ENCODE assay signal across 17 mouse cellular contexts in the genomic region with DNA sequence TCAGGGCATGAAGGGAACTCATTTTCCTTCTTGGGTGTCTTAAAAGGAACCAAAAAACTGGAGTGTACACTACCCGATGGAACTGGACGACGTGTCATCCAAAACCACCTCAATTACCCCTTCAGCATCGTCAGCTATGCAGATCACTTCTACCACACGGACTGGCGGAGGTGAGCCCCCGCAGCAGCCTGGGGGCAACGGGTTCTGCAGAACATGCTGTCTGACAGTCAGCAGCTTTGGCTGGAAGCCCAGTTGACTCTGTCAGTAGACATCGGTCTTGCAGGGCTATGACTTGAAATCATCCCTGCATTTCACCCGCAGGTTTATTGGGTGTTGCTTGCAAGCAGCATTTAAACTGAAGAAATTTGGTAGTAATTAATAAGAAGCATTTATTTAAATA. TPM values are rescaled to one million over a fixed set of nuclear protein-coding genes. Genes with fewer than 3 reads are reported as not detected.
DNase-seq lines count a peak whose midpoint lies in the region; ATAC-seq and TF ChIP-seq lines count a peak whose summit lies in the region.
"Had no signal": no experiment of that assay in that cellular context is flagged by ENCODE, and none has a peak within 500 bp of the region (broad histone marks: within the 10 kb centered on the region; RNA-seq: fewer than 3 reads in every experiment).

No protein-coding gene starts in this region.

- 61% methylated on average over 10 of the region's 10 CpGs for WGBS in forebrain, embryonic 13.5 days
- WGBS in forebrain, embryonic 16.5 days, result 54% methylated on average over 10 of the region's 10 CpGs
- 41% methylated on average over 10 of the region's 10 CpGs for WGBS in hindbrain, postnatal 0 days
- 82% methylated on average over 10 of the region's 10 CpGs for WGBS in hindbrain, embryonic 12.5 days
- 68% methylated on average over 10 of the region's 10 CpGs for WGBS in midbrain, postnatal 0 days
- WGBS in midbrain, embryonic 10.5 days, result 92% methylated on average over 10 of the region's 10 CpGs
- WGBS in intestine, embryonic 16.5 days, result 75% methylated on average over 10 of the region's 10 CpGs

- 0 out of 2 replicates have a peak, but pooled peaks have one; percentile 38 for ATAC-seq in forebrain, embryonic 13.5 days
- ATAC-seq in forebrain, embryonic 16.5 days, result no peak
- ATAC-seq in hindbrain, postnatal 0 days, result peak; percentile 47; the same call in 1 of the 2 replicates
- ATAC-seq in hindbrain, embryonic 12.5 days (ENCODE audit: low FRiP score), result no peak
- no peak for ATAC-seq in midbrain, postnatal 0 days (ENCODE audit: low FRiP score)
- ATAC-seq in intestine, embryonic 16.5 days, result no peak
- ATAC-seq: inflammation-experienced regulatory T-cells, adult 6 months; lung, postnatal 0 days had no signal

- peak; percentile 64 for DNase-seq in hindbrain, postnatal 0 days (ENCODE audit: low spot score)
- peak; percentile 59 for DNase-seq in midbrain, postnatal 0 days (ENCODE audit: low spot score)
- DNase-seq in midbrain, embryonic 10.5 days (ENCODE audit: low spot score), result no peak
- no peak for DNase-seq in thymus, postnatal 0 days (ENCODE audit: low spot score)
- DNase-seq: B cell, adult 2 months; cerebellum, adult 18-20 months; heart, postnatal 4 days; kidney, adult 2 months; kidney, postnatal 10 days; thymus, postnatal 4 days had no signal

- H3K4me2 ChIP-seq in forebrain, embryonic 13.5 days, result no peak overlapping the region
- no peak overlapping the region for H3K4me2 ChIP-seq in forebrain, embryonic 16.5 days (ENCODE audit: low read length)
- no peak overlapping the region for H3K4me2 ChIP-seq in hindbrain, postnatal 0 days (ENCODE audit: low read depth, low read length)
- H3K4me2 ChIP-seq in hindbrain, embryonic 12.5 days (replicated peaks), result no peak overlapping the region
- H3K4me2 ChIP-seq in midbrain, postnatal 0 days (ENCODE audit: low read depth, low read length, poor library complexity, severe bottlenecking), result no peak overlapping the region
- H3K4me2 ChIP-seq in intestine, embryonic 16.5 days (ENCODE audit: low read depth, low read length), result no peak overlapping the region
- H3K4me2 ChIP-seq: midbrain, embryonic 12.5 days had no signal

- H3K4me3 ChIP-seq in forebrain, embryonic 13.5 days, result no peak overlapping the region
- no peak overlapping the region for H3K4me3 ChIP-seq in forebrain, embryonic 16.5 days (replicated peaks; ENCODE audit: low read length)
- H3K4me3 ChIP-seq in hindbrain, postnatal 0 days (ENCODE audit: low read length), result no peak overlapping the region
- H3K4me3 ChIP-seq in hindbrain, embryonic 12.5 days, result no peak overlapping the region
- H3K4me3 ChIP-seq in midbrain, postnatal 0 days (ENCODE audit: low read depth, low read length), result no peak overlapping the region
- H3K4me3 ChIP-seq in midbrain, embryonic 10.5 days, result no peak overlapping the region
- H3K4me3 ChIP-seq in intestine, embryonic 16.5 days (ENCODE audit: low read length), result no peak overlapping the region
- H3K4me3 ChIP-seq: midbrain, embryonic 12.5 days had no signal

- H3K36me3 ChIP-seq in forebrain, embryonic 13.5 days (ENCODE audit: poor library complexity, severe bottlenecking), result peaks cover 51% of the 10 kb centered on the region
- peaks cover 13% of the 10 kb centered on the region for H3K36me3 ChIP-seq in forebrain, embryonic 16.5 days (ENCODE audit: control insufficient read depth, insufficient read depth)
- peaks cover 21% of the 10 kb centered on the region; the same call in 1 of the 2 replicates for H3K36me3 ChIP-seq in hindbrain, postnatal 0 days (ENCODE audit: insufficient read depth, low read length)
- H3K36me3 ChIP-seq in hindbrain, embryonic 12.5 days, result peaks cover 40% of the 10 kb centered on the region
- H3K36me3 ChIP-seq in midbrain, postnatal 0 days (ENCODE audit: insufficient read depth, low read length), result peaks cover 7% of the 10 kb centered on the region
- H3K36me3 ChIP-seq in midbrain, embryonic 10.5 days, result peaks cover 50% of the 10 kb centered on the region
- H3K36me3 ChIP-seq in intestine, embryonic 16.5 days (ENCODE audit: control insufficient read depth, insufficient read depth, low read length), result 0 out of 2 replicates have a peak, but pooled peaks cover 2% of the 10 kb centered on the region

- no peaks in the 10 kb centered on the region; the same call in 1 of the 2 replicates for H3K4me1 ChIP-seq in forebrain, embryonic 13.5 days
- H3K4me1 ChIP-seq in forebrain, embryonic 16.5 days (replicated peaks; ENCODE audit: control insufficient read depth, insufficient read depth, low read length), result no peaks in the 10 kb centered on the region
- H3K4me1 ChIP-seq in hindbrain, postnatal 0 days (ENCODE audit: insufficient read depth, low read length), result no peaks in the 10 kb centered on the region
- H3K4me1 ChIP-seq in hindbrain, embryonic 12.5 days, result no peaks in the 10 kb centered on the region
- no peaks in the 10 kb centered on the region for H3K4me1 ChIP-seq in midbrain, postnatal 0 days (ENCODE audit: insufficient read depth, low read length)
- H3K4me1 ChIP-seq in midbrain, embryonic 10.5 days, result no peaks in the 10 kb centered on the region
- no peaks in the 10 kb centered on the region for H3K4me1 ChIP-seq in intestine, embryonic 16.5 days (ENCODE audit: control insufficient read depth, insufficient read depth, low read length)
- H3K4me1 ChIP-seq: midbrain, embryonic 12.5 days had no signal

- no peaks in the 10 kb centered on the region for H3K9me3 ChIP-seq in forebrain, embryonic 13.5 days (replicated peaks)
- no peaks in the 10 kb centered on the region for H3K9me3 ChIP-seq in forebrain, embryonic 16.5 days (ENCODE audit: control insufficient read depth, low read length)
- no peaks in the 10 kb centered on the region for H3K9me3 ChIP-seq in hindbrain, postnatal 0 days (ENCODE audit: low read length)
- no peaks in the 10 kb centered on the region for H3K9me3 ChIP-seq in hindbrain, embryonic 12.5 days (replicated peaks)
- H3K9me3 ChIP-seq in midbrain, postnatal 0 days (ENCODE audit: low read length), result no peaks in the 10 kb centered on the region
- no peaks in the 10 kb centered on the region for H3K9me3 ChIP-seq in midbrain, embryonic 10.5 days (replicated peaks)
- no peaks in the 10 kb centered on the region for H3K9me3 ChIP-seq in intestine, embryonic 16.5 days (ENCODE audit: control insufficient read depth, low read length)
- H3K9me3 ChIP-seq: midbrain, embryonic 12.5 days had no signal

- no peak overlapping the region for H3K9ac ChIP-seq in forebrain, embryonic 13.5 days
- no peak overlapping the region for H3K9ac ChIP-seq in forebrain, embryonic 16.5 days (replicated peaks; ENCODE audit: low read depth, low read length)
- H3K9ac ChIP-seq in hindbrain, postnatal 0 days (replicated peaks; ENCODE audit: low read length), result no peak overlapping the region
- no peak overlapping the region for H3K9ac ChIP-seq in hindbrain, embryonic 12.5 days
- H3K9ac ChIP-seq in midbrain, postnatal 0 days (replicated peaks; ENCODE audit: low read length, poor library complexity, severe bottlenecking), result no peak overlapping the region
- H3K9ac ChIP-seq in intestine, embryonic 16.5 days (ENCODE audit: low read depth, low read length), result no peak overlapping the region
- H3K9ac ChIP-seq: midbrain, embryonic 12.5 days had no signal

- H3K27ac ChIP-seq in forebrain, embryonic 13.5 days, result peak overlapping the region; percentile 44; the same call in 1 of the 2 replicates
- no peak overlapping the region for H3K27ac ChIP-seq in forebrain, embryonic 16.5 days (ENCODE audit: low read length)
- no peak overlapping the region for H3K27ac ChIP-seq in hindbrain, postnatal 0 days
- H3K27ac ChIP-seq in hindbrain, embryonic 12.5 days, result no peak overlapping the region
- H3K27ac ChIP-seq in midbrain, postnatal 0 days (ENCODE audit: low read depth, low read length), result no peak overlapping the region
- no peak overlapping the region for H3K27ac ChIP-seq in midbrain, embryonic 10.5 days (replicated peaks)
- no peak overlapping the region for H3K27ac ChIP-seq in intestine, embryonic 16.5 days (ENCODE audit: low read length)
- H3K27ac ChIP-seq: midbrain, embryonic 12.5 days had no signal

- no peaks in the 10 kb centered on the region for H3K27me3 ChIP-seq in forebrain, embryonic 13.5 days
- H3K27me3 ChIP-seq in forebrain, embryonic 16.5 days (replicated peaks; ENCODE audit: control insufficient read depth, insufficient read depth, low read length), result no peaks in the 10 kb centered on the region
- H3K27me3 ChIP-seq in hindbrain, postnatal 0 days (ENCODE audit: insufficient read depth, low read length), result no peaks in the 10 kb centered on the region
- H3K27me3 ChIP-seq in hindbrain, embryonic 12.5 days, result no peaks in the 10 kb centered on the region
- H3K27me3 ChIP-seq in midbrain, postnatal 0 days (ENCODE audit: insufficient read depth, low read length), result no peaks in the 10 kb centered on the region
- H3K27me3 ChIP-seq in midbrain, embryonic 10.5 days (ENCODE audit: low read depth, poor library complexity, severe bottlenecking), result no peaks in the 10 kb centered on the region
- no peaks in the 10 kb centered on the region for H3K27me3 ChIP-seq in intestine, embryonic 16.5 days (replicated peaks; ENCODE audit: control insufficient read depth, insufficient read depth, low read length)
- H3K27me3 ChIP-seq: midbrain, embryonic 12.5 days had no signal

- no peak for TF ChIP-seq CTCF in hindbrain, postnatal 0 days (IDR thresholded peaks at IDR 0.05; ENCODE audit: low read depth)
- TF ChIP-seq CTCF in midbrain, postnatal 0 days (IDR thresholded peaks at IDR 0.05), result no peak

RNA-seq across cellular contexts. Expression of gene Rtraf, which starts 13.7 kb away (rescaled TPM):
- 258 and 265 TPM in 2 replicates for polyA plus RNA-seq in forebrain, embryonic 13.5 days (2015; fragmentation: Nextera tagmentation; extraction: Ambion mirVana)
- 163 and 184 TPM in 2 replicates for polyA plus RNA-seq in forebrain, embryonic 16.5 days (2015; fragmentation: Nextera tagmentation; extraction: Ambion mirVana)
- total RNA-seq in hindbrain, postnatal 0 days (2014; rRNA removed), result 50.4 and 51.5 TPM in 2 replicates
- 152 TPM in 2 replicates for polyA plus RNA-seq in hindbrain, postnatal 0 days (2015; fragmentation: Nextera tagmentation; extraction: Ambion mirVana)
- 224 and 235 TPM in 2 replicates for polyA plus RNA-seq in hindbrain, embryonic 12.5 days (2016; fragmentation: Nextera tagmentation; extraction: Ambion mirVana)
- total RNA-seq in midbrain, postnatal 0 days (2014; rRNA removed), result 72.8 and 85.3 TPM in 2 replicates
- 131 and 137 TPM in 2 replicates for polyA plus RNA-seq in midbrain, postnatal 0 days (2015; fragmentation: Nextera tagmentation; extraction: Ambion mirVana)
- polyA plus RNA-seq in midbrain, embryonic 10.5 days (2016; fragmentation: Nextera tagmentation; extraction: Ambion mirVana), result 221 and 237 TPM in 2 replicates
- 177 and 188 TPM in 2 replicates for polyA plus RNA-seq in intestine, embryonic 16.5 days (2015; fragmentation: Nextera tagmentation; extraction: Ambion mirVana)
- polyA plus RNA-seq in thymus, postnatal 0 days (2015; fragmentation: Nextera tagmentation; extraction: Ambion mirVana), result 206 and 214 TPM in 2 replicates

RNA-seq across cellular contexts. Expression of gene Nid2, which starts 58.9 kb away (rescaled TPM):
- 22.7 and 27.1 TPM in 2 replicates for polyA plus RNA-seq in forebrain, embryonic 13.5 days (2015; fragmentation: Nextera tagmentation; extraction: Ambion mirVana)
- 28.4 and 39.7 TPM in 2 replicates for polyA plus RNA-seq in forebrain, embryonic 16.5 days (2015; fragmentation: Nextera tagmentation; extraction: Ambion mirVana)
- total RNA-seq in hindbrain, postnatal 0 days (2014; rRNA removed), result 40.6 and 52.8 TPM in 2 replicates
- 22.5 and 25.5 TPM in 2 replicates for polyA plus RNA-seq in hindbrain, postnatal 0 days (2015; fragmentation: Nextera tagmentation; extraction: Ambion mirVana)
- 68.8 and 78.8 TPM in 2 replicates for polyA plus RNA-seq in hindbrain, embryonic 12.5 days (2016; fragmentation: Nextera tagmentation; extraction: Ambion mirVana)
- 35.2 and 39.0 TPM in 2 replicates for total RNA-seq in midbrain, postnatal 0 days (2014; rRNA removed)
- polyA plus RNA-seq in midbrain, postnatal 0 days (2015; fragmentation: Nextera tagmentation; extraction: Ambion mirVana), result 18.6 and 21.3 TPM in 2 replicates
- 41.0 and 41.6 TPM in 2 replicates for polyA plus RNA-seq in midbrain, embryonic 10.5 days (2016; fragmentation: Nextera tagmentation; extraction: Ambion mirVana)
- 63.8 and 68.6 TPM in 2 replicates for polyA plus RNA-seq in intestine, embryonic 16.5 days (2015; fragmentation: Nextera tagmentation; extraction: Ambion mirVana)
- 8.4 and 10.6 TPM in 2 replicates for polyA plus RNA-seq in thymus, postnatal 0 days (2015; fragmentation: Nextera tagmentation; extraction: Ambion mirVana)

Comparison
In these comparisons a context has a peak if more than half of its experiments do, and no peak if none do; other contexts are left out.
1. ATAC-seq: peak in forebrain, embryonic 13.5 days (single experiment) and hindbrain, postnatal 0 days (single experiment); none in forebrain, embryonic 16.5 days (single experiment), hindbrain, embryonic 12.5 days (single experiment), midbrain, postnatal 0 days (single experiment) and intestine, embryonic 16.5 days (single experiment).
2. DNase-seq: peak in hindbrain, postnatal 0 days (single experiment) and midbrain, postnatal 0 days (single experiment); none in midbrain, embryonic 10.5 days (single experiment) and thymus, postnatal 0 days (single experiment).